Mouse (Mus musculus): ENCODE data around the gene Rpp25l. TPM values are rescaled to one million over a fixed set of nuclear protein-coding genes. Genes with fewer than 3 reads are reported as not detected.

Rpp25l gene
- polyA plus RNA-seq, 1 experiment from 2014 or later = 29.8 TPM

DNA sequence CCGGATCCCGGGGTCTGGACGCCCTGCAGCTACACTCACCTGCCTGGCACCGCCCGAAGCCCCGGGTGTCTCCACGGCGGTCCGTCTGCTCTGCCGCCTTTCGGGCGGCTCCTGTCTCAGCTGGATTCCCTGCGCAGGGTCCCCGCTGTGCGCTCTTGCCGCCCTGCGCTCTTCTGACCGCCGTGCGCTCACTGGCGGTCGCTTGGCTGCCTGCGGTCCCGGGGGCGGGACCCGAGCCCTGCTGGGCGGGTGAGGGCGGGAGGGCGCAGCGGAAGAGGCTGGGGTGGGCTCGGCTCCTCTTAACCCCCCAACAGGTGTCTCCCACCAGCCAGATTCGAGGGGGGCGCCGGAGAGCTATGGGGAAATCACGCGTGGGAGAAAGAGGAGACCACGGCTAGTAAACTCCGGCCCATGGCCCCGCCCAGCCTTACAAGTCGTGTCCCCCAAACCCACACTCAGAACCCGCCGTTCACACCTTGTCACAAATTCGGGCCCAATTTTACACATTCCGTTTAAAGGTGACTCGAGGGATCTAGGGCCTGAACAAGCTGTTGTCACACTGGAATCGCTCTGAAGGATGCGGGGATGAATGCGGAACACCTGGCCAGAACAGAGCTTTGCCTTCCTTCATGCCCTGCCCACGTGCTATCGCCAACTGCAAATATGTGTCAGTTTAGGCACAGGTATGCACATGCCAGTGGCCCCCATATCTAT lies 17.9 kb upstream of the Rpp25l start, which contains the start of gene Arid3c:
Gene Arid3c, minus strand, starts transcription at position 91 of the 714 bp plus-strand sequence.
- Histone ChIP-seq H3K9ac (no peak within 1 kb of the TSS), H3K27me3 (peaks cover 82% of the 10 kb centered on the region), H3K9me3 (replicated peaks) (no peaks in the 10 kb centered on the region), H3K27ac (replicated peaks) (no peak within 1 kb of the TSS), H3K36me3 (replicated peaks) (no peaks in the 10 kb centered on the region), H3K4me2 (peak within 1 kb of the TSS; percentile 58), H3K4me3 (replicated peaks) (peak within 1 kb of the TSS; percentile 29), H3K4me1 (replicated peaks) (0 out of 2 replicates have a peak, but pooled peaks cover 9% of the 10 kb centered on the region)
- WGBS (ENCODE audit: insufficient replicate concordance) = 1% methylated on average over 50 of the region's 50 CpGs
- no peak for ATAC-seq (ENCODE audit: insufficient read depth)

DNA sequence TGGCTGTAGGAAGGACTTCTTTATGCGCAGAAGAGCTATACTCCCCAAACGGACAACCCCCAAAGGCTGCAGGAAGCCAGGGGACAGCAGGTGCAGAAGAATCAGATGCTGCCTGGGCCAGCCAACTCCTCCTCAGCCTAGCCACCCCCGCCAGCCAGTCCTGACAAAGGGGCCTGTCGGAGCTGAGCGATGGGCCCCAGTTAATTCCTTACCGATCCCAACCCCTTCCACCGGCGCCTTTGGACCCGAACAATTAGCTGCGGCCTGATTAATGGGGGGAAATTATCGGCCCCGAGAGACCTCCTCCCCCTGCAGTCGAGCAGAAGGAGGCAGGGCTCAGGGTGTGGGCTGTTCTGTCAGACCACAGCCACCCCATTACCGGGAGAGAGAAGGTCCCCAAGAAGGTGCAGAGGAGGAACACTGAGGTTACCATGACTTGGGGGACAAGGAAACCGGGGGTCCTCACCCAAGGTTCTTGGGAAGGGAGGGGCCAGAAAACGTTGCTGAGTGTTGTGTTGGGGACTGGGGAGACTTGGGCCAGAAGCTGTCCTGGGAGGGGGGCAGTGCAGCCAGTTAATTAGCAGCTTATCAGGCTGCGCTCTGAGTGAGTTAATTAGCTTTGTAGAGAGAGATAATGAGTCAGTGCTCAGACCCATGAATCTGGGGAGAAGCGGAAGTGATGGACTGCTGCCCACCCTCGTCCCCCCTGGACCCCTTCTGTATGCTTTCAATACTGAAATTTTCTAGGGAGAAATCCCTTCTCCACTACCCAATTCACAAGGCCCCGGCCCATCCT lies 13.7 kb upstream of the Rpp25l start:
- Histone ChIP-seq H3K4me3 (replicated peaks) (no peak overlapping the region), H3K9me3 (replicated peaks) (no peaks in the 10 kb centered on the region), H3K9ac (no peak overlapping the region), H3K27ac (replicated peaks) (no peak overlapping the region), H3K27me3 (peaks cover 85% of the 10 kb centered on the region), H3K36me3 (replicated peaks) (no peaks in the 10 kb centered on the region), H3K4me2 (no peak overlapping the region), H3K4me1 (replicated peaks) (peaks cover 26% of the 10 kb centered on the region)
- WGBS (ENCODE audit: insufficient replicate concordance) = 14% methylated on average over 20 of the region's 20 CpGs
- no peak for ATAC-seq (ENCODE audit: insufficient read depth)

DNA sequence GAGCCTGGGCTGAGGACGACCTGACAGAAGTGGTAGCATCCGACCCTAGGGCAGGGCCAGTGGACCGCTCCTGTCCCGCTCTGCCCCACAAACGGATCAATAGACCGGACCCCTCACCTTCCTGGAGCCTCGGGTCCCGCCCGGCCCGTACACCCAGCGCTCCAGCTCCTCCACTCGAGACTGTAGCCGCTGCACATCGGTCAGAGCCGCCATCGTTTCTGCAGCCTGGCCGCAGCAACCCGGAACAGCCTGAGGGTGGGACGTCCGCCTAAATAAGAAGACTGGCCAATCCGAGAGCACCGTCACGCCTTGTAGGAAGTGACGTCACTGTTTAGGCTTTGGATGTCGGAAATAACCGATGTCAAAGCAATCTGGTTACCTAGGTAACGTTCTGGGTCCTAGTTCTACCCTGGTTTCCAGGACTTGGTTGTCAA lies 9.6 kb upstream of the Rpp25l start, which contains the start of gene Dctn3:
Gene Dctn3, minus strand, starts transcription at position 253 of the 434 bp plus-strand sequence.
- H3K27me3 ChIP-seq = peaks cover 47% of the 10 kb centered on the region
- no peaks in the 10 kb centered on the region for H3K9me3 ChIP-seq (replicated peaks)
- H3K36me3 ChIP-seq (replicated peaks) = peaks cover 22% of the 10 kb centered on the region
- 0 out of 2 replicates have a peak within 1 kb of the TSS, but pooled peaks have one; percentile 49 for H3K27ac ChIP-seq (replicated peaks)
- H3K4me3 ChIP-seq (replicated peaks) = peak within 1 kb of the TSS; percentile 90
- H3K4me1 ChIP-seq (replicated peaks) = peaks cover 24% of the 10 kb centered on the region
- WGBS (ENCODE audit: insufficient replicate concordance) = under 1% methylated on average over 27 of the region's 27 CpGs
- peak; percentile 90 for ATAC-seq (ENCODE audit: insufficient read depth)
- peak within 1 kb of the TSS; percentile 79 for H3K4me2 ChIP-seq
- H3K9ac ChIP-seq = peak within 1 kb of the TSS; percentile 84

DNA sequence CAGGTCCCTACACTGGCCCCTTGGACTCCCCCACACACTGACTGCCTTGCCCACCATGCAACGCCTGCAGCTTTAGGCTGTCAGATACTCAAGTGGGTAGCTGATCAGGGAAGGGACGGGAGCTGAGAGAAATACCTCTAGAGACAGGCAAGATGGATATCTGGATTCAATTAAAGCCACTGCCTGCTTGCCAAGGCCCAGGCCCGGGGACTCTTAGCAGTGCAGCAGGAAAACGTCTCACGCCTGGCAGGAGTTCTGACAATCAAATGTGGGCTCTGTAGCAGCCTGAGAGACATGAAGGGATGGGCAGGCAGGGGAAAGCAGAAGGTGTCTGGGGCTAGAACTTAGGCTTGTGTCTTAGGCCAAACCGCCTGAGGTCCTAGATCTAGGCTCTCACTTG lies 3.5 kb upstream of the Rpp25l start:
- no peak overlapping the region for H3K27ac ChIP-seq (replicated peaks)
- peaks cover 27% of the 10 kb centered on the region for H3K4me1 ChIP-seq (replicated peaks)
- no peaks in the 10 kb centered on the region for H3K27me3 ChIP-seq
- no peak overlapping the region for H3K4me3 ChIP-seq (replicated peaks)
- no peak overlapping the region for H3K4me2 ChIP-seq
- 73% methylated on average over 6 of the region's 6 CpGs for WGBS (ENCODE audit: insufficient replicate concordance)
- no peak overlapping the region for H3K9ac ChIP-seq
- H3K36me3 ChIP-seq (replicated peaks) = peaks cover 37% of the 10 kb centered on the region
- no peak for ATAC-seq (ENCODE audit: insufficient read depth)
- H3K9me3 ChIP-seq (replicated peaks) = no peaks in the 10 kb centered on the region

DNA sequence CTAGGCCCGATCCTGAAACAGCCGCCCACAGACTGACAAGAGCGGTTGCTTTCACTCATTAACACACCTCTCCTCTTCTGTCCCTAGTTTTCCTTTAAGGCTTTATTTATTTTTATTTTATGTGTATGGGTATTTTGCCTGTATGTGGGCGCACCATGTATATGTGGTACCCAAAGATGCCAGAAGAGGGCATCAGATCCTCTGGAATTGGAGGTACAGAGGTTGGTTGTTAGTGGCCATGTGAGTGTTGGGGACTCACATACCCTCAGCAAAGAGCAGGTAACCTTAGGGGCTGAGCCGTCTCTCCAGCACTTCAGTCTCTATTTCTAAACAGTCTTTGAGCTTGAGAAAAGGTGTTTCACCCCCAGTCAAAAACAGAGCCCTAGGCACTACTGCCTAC lies 2.3 kb upstream of the Rpp25l start:
- 74% methylated on average over 5 of the region's 5 CpGs for WGBS (ENCODE audit: insufficient replicate concordance)
- peaks cover 38% of the 10 kb centered on the region for H3K36me3 ChIP-seq (replicated peaks)
- no peak overlapping the region for H3K4me2 ChIP-seq
- H3K27me3 ChIP-seq = no peaks in the 10 kb centered on the region
- H3K9ac ChIP-seq = no peak overlapping the region
- no peak overlapping the region for H3K27ac ChIP-seq (replicated peaks)
- no peak for ATAC-seq (ENCODE audit: insufficient read depth)
- peaks cover 25% of the 10 kb centered on the region for H3K4me1 ChIP-seq (replicated peaks)
- no peaks in the 10 kb centered on the region for H3K9me3 ChIP-seq (replicated peaks)
- H3K4me3 ChIP-seq (replicated peaks) = no peak overlapping the region

DNA sequence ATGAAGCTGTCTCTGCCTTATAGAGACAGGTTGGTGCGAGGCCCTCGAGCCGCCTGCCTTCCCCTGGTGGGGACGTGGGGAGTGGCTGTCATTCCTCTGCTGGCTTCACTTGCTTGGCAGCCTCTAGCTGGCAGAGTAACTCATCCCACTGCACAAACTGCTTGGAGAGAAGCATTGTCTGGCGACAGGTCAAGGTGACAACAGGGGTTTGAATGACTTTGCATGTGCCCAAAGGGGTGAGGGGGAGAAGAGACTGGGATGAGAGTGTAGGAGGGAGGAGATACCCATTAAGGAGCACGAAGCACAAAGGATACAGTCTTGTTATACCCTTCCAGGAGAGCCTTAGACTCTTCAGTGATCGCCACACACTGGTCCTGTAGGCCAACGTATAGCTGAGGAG lies 1.7 kb upstream of the Rpp25l start:
- H3K9ac ChIP-seq = no peak overlapping the region
- no peaks in the 10 kb centered on the region for H3K9me3 ChIP-seq (replicated peaks)
- H3K27me3 ChIP-seq = no peaks in the 10 kb centered on the region
- no peak overlapping the region for H3K4me3 ChIP-seq (replicated peaks)
- WGBS (ENCODE audit: insufficient replicate concordance) = 65% methylated on average over 8 of the region's 8 CpGs
- no peak overlapping the region for H3K4me2 ChIP-seq
- H3K27ac ChIP-seq (replicated peaks) = no peak overlapping the region
- peaks cover 25% of the 10 kb centered on the region for H3K4me1 ChIP-seq (replicated peaks)
- no peak for ATAC-seq (ENCODE audit: insufficient read depth)
- H3K36me3 ChIP-seq (replicated peaks) = peaks cover 37% of the 10 kb centered on the region

DNA sequence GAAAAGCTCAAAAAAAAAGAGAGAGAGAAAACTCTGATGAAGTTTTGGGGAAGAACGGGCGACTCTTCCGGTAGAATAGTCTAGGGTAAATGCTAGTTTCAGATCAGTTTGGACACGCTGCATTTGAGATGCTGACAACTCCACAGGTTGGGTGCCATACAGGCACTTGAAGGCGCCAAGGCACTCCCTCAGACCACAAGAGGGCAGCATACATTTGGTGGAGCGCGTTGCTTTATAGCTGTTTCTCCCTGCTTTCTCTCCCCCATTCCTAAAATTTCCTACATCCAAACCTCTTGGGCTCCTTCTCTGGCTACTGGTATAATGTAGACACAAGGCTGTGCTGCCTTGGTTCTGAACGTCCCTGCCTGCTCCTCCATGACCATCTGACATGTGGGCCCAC lies 942 bp upstream of the Rpp25l start:
- Histone ChIP-seq H3K4me2 (peak overlapping the region; percentile 85), H3K27ac (replicated peaks) (peak overlapping the region; percentile 51; the same call in 1 of the 2 replicates), H3K4me3 (replicated peaks) (peak overlapping the region; percentile 80), H3K36me3 (replicated peaks) (peaks cover 29% of the 10 kb centered on the region), H3K9me3 (replicated peaks) (no peaks in the 10 kb centered on the region), H3K9ac (peak overlapping the region; percentile 86; the same call in 1 of the 2 replicates), H3K4me1 (replicated peaks) (peaks cover 25% of the 10 kb centered on the region), H3K27me3 (no peaks in the 10 kb centered on the region)
- no peak for ATAC-seq (ENCODE audit: insufficient read depth)
- 25% methylated on average over 8 of the region's 8 CpGs for WGBS (ENCODE audit: insufficient replicate concordance)

DNA sequence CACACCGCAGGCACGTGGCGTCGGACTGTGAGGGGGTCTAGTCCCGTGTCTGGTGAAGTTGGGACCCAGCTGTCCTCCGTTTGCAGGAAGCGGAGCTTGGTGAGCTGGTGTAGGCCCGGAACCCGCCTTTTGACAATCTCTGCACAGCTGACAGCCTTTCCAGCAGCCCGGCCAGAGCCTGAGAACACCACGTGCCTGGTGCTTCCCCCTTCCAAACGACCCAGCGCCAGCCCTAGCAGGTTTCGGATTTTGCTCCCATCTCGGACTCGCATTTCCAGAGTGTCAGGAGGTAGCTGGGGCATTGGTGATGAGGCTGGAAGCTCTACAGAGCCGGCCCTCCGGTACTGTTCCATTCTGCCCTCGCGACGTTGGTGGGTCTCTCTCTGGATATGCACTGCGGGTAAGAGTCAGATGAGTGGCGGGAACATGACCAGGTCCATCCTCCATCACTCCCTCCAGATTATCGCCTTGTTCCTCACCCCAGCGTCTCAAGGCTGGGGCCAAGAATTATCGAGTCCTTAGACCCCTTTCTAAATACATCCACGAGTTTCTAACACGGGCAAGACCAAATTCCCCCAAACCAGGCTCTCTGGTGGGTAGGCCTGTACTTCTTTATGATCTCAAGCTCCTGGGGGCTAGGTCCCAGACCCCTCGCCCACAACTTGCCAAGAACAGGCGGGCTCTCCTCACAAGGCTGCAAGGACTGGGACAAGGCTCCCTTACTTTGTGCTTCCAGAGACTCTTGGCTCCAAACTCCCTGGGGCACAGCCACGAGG lies 725 bp downstream of the Rpp25l start:
- ATAC-seq (ENCODE audit: insufficient read depth) = peak; percentile 43
- Histone ChIP-seq H3K9ac (peak overlapping the region; percentile 86), H3K4me3 (replicated peaks) (peak overlapping the region; percentile 80), H3K36me3 (replicated peaks) (peaks cover 13% of the 10 kb centered on the region), H3K27me3 (peaks cover 7% of the 10 kb centered on the region; the same call in 1 of the 2 replicates), H3K27ac (replicated peaks) (peak overlapping the region; percentile 64), H3K4me1 (replicated peaks) (peaks cover 25% of the 10 kb centered on the region), H3K9me3 (replicated peaks) (no peaks in the 10 kb centered on the region), H3K4me2 (peak overlapping the region; percentile 85)
- WGBS (ENCODE audit: insufficient replicate concordance) = 51% methylated on average over 31 of the region's 31 CpGs

DNA sequence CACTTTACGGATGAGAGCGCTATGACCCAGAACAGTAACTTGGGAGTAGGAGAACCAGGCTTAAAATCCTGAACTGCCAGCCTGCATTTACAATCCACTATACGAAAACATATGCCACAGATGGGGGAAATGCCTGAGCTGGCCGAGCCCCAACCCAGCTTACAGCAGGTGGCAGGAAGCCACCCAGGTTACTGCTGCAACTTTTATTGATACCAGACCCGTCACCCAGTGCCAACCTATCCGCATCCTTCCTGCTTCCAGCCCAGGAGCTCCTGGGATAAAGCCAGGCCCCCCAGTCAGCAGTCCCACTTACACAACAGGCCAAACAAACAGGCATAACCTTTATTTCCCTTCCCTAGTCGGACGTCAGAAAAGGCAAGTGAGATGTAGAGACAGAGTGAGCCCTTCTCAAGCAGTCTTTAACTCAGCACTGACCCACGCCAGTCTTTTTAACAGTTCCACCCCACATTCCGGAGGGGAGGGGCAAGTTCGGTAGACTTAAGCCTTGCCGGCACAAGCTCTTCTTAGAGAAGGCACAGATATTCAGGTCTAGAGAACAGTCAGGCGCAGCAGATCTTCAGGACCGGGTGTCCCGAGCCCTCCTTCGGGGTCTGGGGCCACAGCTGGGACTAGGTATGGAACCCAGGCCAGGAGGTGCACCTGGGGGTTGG lies 1.5 kb downstream of the Rpp25l start:
- H3K4me3 ChIP-seq (replicated peaks) = peak overlapping the region; percentile 80
- H3K36me3 ChIP-seq (replicated peaks) = peaks cover 8% of the 10 kb centered on the region; the same call in 1 of the 2 replicates
- H3K27ac ChIP-seq (replicated peaks) = no peak overlapping the region
- H3K4me1 ChIP-seq (replicated peaks) = peaks cover 25% of the 10 kb centered on the region
- no peak for ATAC-seq (ENCODE audit: insufficient read depth)
- peak overlapping the region; percentile 85 for H3K4me2 ChIP-seq
- no peaks in the 10 kb centered on the region for H3K9me3 ChIP-seq (replicated peaks)
- WGBS (ENCODE audit: insufficient replicate concordance) = 81% methylated on average over 16 of the region's 16 CpGs
- peak overlapping the region; percentile 86; the same call in 1 of the 2 replicates for H3K9ac ChIP-seq
- H3K27me3 ChIP-seq = peaks cover 14% of the 10 kb centered on the region; the same call in 1 of the 2 replicates

DNA sequence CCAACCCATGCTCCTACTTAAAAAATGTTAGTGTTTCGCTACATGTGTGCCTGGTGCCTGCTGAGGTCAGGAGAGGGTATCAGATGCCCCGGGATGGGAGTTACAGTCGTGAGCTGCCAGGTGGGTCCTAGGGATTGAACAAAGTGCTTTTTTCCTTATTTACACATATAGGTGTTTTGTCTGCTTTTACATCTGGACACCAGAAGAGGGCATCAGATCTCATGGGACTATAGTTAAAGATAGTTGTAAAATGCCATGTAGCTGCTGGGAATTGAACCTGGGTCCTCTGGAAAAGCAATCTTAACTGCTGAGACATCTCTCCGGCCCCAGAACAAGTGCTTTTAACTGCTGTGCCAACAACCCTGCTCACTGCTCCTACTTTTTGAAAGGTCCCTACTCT lies 3.1 kb downstream of the Rpp25l start:
- H3K27me3 ChIP-seq = peaks cover 30% of the 10 kb centered on the region
- H3K4me1 ChIP-seq (replicated peaks) = peaks cover 25% of the 10 kb centered on the region
- no peak overlapping the region for H3K4me3 ChIP-seq (replicated peaks)
- 60% methylated on average over 4 of the region's 4 CpGs for WGBS (ENCODE audit: insufficient replicate concordance)
- no peak overlapping the region for H3K4me2 ChIP-seq
- H3K36me3 ChIP-seq (replicated peaks) = peaks cover 7% of the 10 kb centered on the region; the same call in 1 of the 2 replicates
- H3K27ac ChIP-seq (replicated peaks) = no peak overlapping the region
- ATAC-seq (ENCODE audit: insufficient read depth) = no peak
- no peak overlapping the region for H3K9ac ChIP-seq
- no peaks in the 10 kb centered on the region for H3K9me3 ChIP-seq (replicated peaks)
